Mouse (Mus musculus) lung, embryonic 14.5 days (tissue): Measurements from ENCODE around the gene Cbr4. TPM values are rescaled to one million over a fixed set of nuclear protein-coding genes. Genes with fewer than 3 reads are reported as not detected.
A peak's percentile ranks its signal among the peaks of the same experiment; 100 is the strongest.

Experiments used
- ATAC-seq: fragments of 200-750 bp; cut with Nextera tagmentation; 2 replicates; pipeline ENCODE4 v1.8.0; 2017; ENCODE audit warnings: mild to moderate bottlenecking, moderate TSS enrichment, moderate library complexity; ENCODE audit not compliant: insufficient read depth
- DNase-seq: peaks from one replicate; pipeline ENCODE4 v3.0.0-alpha.2; 2015
- H3K27ac ChIP-seq: fragments of 300-500 bp; sonication (generic); 2 replicates; pipeline ENCODE4 v1.5.1; 2014; ENCODE audit warnings: low read depth, mild to moderate bottlenecking, moderate library complexity
- H3K27me3 ChIP-seq: fragments of 300-500 bp; sonication (generic); 2 replicates; pipeline ENCODE4 v1.6.1; 2014; ENCODE audit warnings: low read length, control low read depth; ENCODE audit not compliant: insufficient read depth
- H3K36me3 ChIP-seq: fragments of 300-500 bp; sonication (generic); 2 replicates; pipeline ENCODE4 v1.6.1; 2014; ENCODE audit warnings: control low read depth; ENCODE audit not compliant: insufficient read depth
- H3K4me1 ChIP-seq: fragments of 300-500 bp; sonication (generic); 2 replicates; pipeline ENCODE4 v1.6.1; 2014; ENCODE audit warnings: antibody characterized with exemption, control low read depth; ENCODE audit not compliant: insufficient read depth
- H3K4me2 ChIP-seq: fragments of 300-500 bp; sonication (generic); 2 replicates; pipeline ENCODE4 v1.6.1; 2014; ENCODE audit warnings: mild to moderate bottlenecking
- H3K4me3 ChIP-seq: fragments of 300-500 bp; sonication (generic); 2 replicates; pipeline ENCODE4 v1.5.1; 2014; ENCODE audit warnings: low read depth, low read length
- H3K9ac ChIP-seq: fragments of 300-500 bp; sonication (generic); 2 replicates; pipeline ENCODE4 v1.6.1; 2014
- H3K9me3 ChIP-seq: fragments of 300-500 bp; sonication (generic); 2 replicates; pipeline ENCODE4 v1.6.1; 2016; ENCODE audit warnings: low read depth, low read length, control low read depth
- CTCF ChIP-seq: IDR thresholded peaks from 2 replicates; pipeline ENCODE4 v1.5.1; 2016; ENCODE audit warnings: antibody characterized with exemption, low read depth
- WGBS: fragments of 180-500 bp; shearing (Covaris S2); extraction: QIAGEN DNeasy Blood & Tissue Kit; methylation state at CpG from one replicate; pipeline ENCODE4 v1.1.7; 2014; 5-methylcytosine and 5-hydroxymethylcytosine counted together
- polyA plus RNA-seq: library from polyadenylated mRNA; unstranded; fragments of >200 nt; fragmentation: Nextera tagmentation; extraction: Ambion mirVana; gene quantifications from 2 replicates; pipeline ENCODE4 v1.2.1, GENCODE M21; 2014

The Cbr4 gene
- polyA plus RNA-seq, 1 experiment from 2014 or later: 26.4 TPM

GRCm38 (mm10) chr8:61475251-61475673 is 12.3 kb upstream of the Cbr4 start:
- 24% methylated on average over 6 of the region's 6 CpGs for WGBS
- Histone ChIP-seq H3K36me3 (no peaks in the 10 kb centered on the region), H3K27ac (no peak overlapping the region), H3K4me1 (no peaks in the 10 kb centered on the region), H3K9me3 (no peaks in the 10 kb centered on the region), H3K27me3 (no peaks in the 10 kb centered on the region), H3K4me2 (no peak overlapping the region), H3K9ac (no peak overlapping the region), H3K4me3 (no peak overlapping the region)
- ATAC-seq (no peak), DNase-seq (no peak)
- no peak for TF ChIP-seq CTCF

GRCm38 (mm10) chr8:61476160-61476559 is 11.4 kb upstream of the Cbr4 start:
- ATAC-seq: no peak
- DNase-seq: no peak
- Histone ChIP-seq H3K4me1 (no peaks in the 10 kb centered on the region), H3K4me3 (no peak overlapping the region), H3K36me3 (no peaks in the 10 kb centered on the region), H3K9ac (no peak overlapping the region), H3K27me3 (no peaks in the 10 kb centered on the region), H3K9me3 (no peaks in the 10 kb centered on the region), H3K4me2 (no peak overlapping the region), H3K27ac (no peak overlapping the region)
- 70% methylated on average over 9 of the region's 9 CpGs for whole genome bisulfite sequencing
- TF ChIP-seq CTCF: no peak

GRCm38 (mm10) chr8:61478150-61478549 is 9.4 kb upstream of the Cbr4 start:
- Histone ChIP-seq H3K36me3 (no peaks in the 10 kb centered on the region), H3K4me3 (no peak overlapping the region), H3K9ac (no peak overlapping the region), H3K4me1 (no peaks in the 10 kb centered on the region), H3K4me2 (no peak overlapping the region), H3K27me3 (no peaks in the 10 kb centered on the region), H3K9me3 (no peaks in the 10 kb centered on the region), H3K27ac (no peak overlapping the region)
- ATAC-seq: no peak
- 0 out of 2 replicates have a peak, but pooled peaks have one; percentile 11 for TF ChIP-seq CTCF
- no peak for DNase-seq
- WGBS: 88% methylated on average over 4 of the region's 4 CpGs

GRCm38 (mm10) chr8:61478793-61479192 is 8.7 kb upstream of the Cbr4 start:
- ATAC-seq (peak; percentile 28; the same call in 1 of the 2 replicates), DNase-seq (peak; percentile 35)
- Histone ChIP-seq H3K9ac (no peak overlapping the region), H3K9me3 (no peaks in the 10 kb centered on the region), H3K4me3 (no peak overlapping the region), H3K27ac (no peak overlapping the region), H3K4me2 (no peak overlapping the region), H3K27me3 (no peaks in the 10 kb centered on the region), H3K4me1 (no peaks in the 10 kb centered on the region), H3K36me3 (no peaks in the 10 kb centered on the region)
- 48% methylated on average over 8 of the region's 8 CpGs for WGBS
- no peak for TF ChIP-seq CTCF

GRCm38 (mm10) chr8:61479506-61480214 is 7.9 kb upstream of the Cbr4 start:
- H3K27me3 ChIP-seq: no peaks in the 10 kb centered on the region
- DNase-seq (peak; percentile 75), ATAC-seq (peak; percentile 78)
- no peaks in the 10 kb centered on the region for H3K4me1 ChIP-seq
- WGBS: 34% methylated on average over 11 of the region's 11 CpGs
- no peak overlapping the region for H3K9ac ChIP-seq
- H3K4me2 ChIP-seq: no peak overlapping the region
- no peak overlapping the region for H3K4me3 ChIP-seq
- no peaks in the 10 kb centered on the region for H3K9me3 ChIP-seq
- peak; percentile 73 for TF ChIP-seq CTCF
- H3K27ac ChIP-seq: no peak overlapping the region
- no peaks in the 10 kb centered on the region for H3K36me3 ChIP-seq

GRCm38 (mm10) chr8:61480260-61480967 is 7.1 kb upstream of the Cbr4 start:
- Histone ChIP-seq H3K4me1 (no peaks in the 10 kb centered on the region), H3K36me3 (no peaks in the 10 kb centered on the region), H3K9me3 (no peaks in the 10 kb centered on the region), H3K9ac (no peak overlapping the region), H3K27ac (no peak overlapping the region), H3K4me2 (no peak overlapping the region), H3K4me3 (no peak overlapping the region), H3K27me3 (no peaks in the 10 kb centered on the region)
- 83% methylated on average over 14 of the region's 14 CpGs for WGBS
- peak; percentile 39; the same call in 1 of the 2 replicates for ATAC-seq
- TF ChIP-seq CTCF: no peak
- peak; percentile 15 for DNase-seq

- Histone ChIP-seq H3K9ac (no peak overlapping the region), H3K9me3 (no peaks in the 10 kb centered on the region), H3K4me3 (peak overlapping the region; percentile 59), H3K36me3 (peaks cover 4% of the 10 kb centered on the region; the same call in 1 of the 2 replicates), H3K4me2 (no peak overlapping the region), H3K27me3 (no peaks in the 10 kb centered on the region), H3K4me1 (no peaks in the 10 kb centered on the region), H3K27ac (no peak overlapping the region; the same call in 1 of the 2 replicates)
- ATAC-seq (peak; percentile 22; the same call in 1 of the 2 replicates), DNase-seq (no peak)
- TF ChIP-seq CTCF: no peak
- 95% methylated on average over 2 of the region's 2 CpGs for WGBS
Observed at GRCm38 (mm10) chr8:61486923-61487529, 508 bp upstream of the Cbr4 start.
